Mouse (Mus musculus): ENCODE data around the gene Gm1604a.
A peak's percentile ranks its signal among the peaks of the same experiment; 100 is the strongest.
"Not testable (repeated sequence)": the region's sequence is repeated elsewhere in the genome, so short reads cannot be mapped to it uniquely, and the experiment has no call there.

Gm1604a gene

DNA sequence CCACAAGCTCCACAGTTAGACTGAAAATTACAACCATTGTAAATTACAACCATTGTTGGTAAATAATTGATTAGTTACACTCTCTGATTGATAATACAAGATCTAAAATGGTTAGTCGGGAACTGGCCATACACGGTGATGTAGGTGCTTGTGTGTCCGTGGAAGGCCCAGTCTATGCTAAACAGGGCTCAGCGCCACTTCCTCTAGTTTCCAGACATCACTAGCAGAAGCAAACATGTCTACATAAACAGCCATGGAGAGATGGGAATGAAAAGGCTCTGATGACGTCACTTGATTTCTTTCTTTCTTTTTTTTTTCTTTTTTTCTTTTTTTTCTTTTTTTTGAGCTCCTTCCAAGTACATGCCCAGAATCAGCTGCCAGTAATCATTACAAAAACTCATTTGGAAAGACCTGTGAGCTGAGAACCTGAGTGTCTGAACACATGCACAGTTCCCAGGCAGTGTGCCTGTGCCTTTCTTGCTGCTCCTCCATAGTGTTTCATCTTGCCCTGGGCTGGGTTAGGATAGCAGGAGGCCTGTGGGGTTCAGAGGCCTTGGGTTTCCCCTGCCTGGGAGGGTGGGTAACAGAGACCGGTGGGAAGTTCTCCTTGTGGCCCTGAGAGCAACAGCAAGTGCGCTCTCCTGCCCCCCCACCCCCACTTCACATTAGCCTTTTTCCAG, 44.3 kb downstream of the Gm1604a start:
- not testable (repeated sequence) for DNase-seq

DNA sequence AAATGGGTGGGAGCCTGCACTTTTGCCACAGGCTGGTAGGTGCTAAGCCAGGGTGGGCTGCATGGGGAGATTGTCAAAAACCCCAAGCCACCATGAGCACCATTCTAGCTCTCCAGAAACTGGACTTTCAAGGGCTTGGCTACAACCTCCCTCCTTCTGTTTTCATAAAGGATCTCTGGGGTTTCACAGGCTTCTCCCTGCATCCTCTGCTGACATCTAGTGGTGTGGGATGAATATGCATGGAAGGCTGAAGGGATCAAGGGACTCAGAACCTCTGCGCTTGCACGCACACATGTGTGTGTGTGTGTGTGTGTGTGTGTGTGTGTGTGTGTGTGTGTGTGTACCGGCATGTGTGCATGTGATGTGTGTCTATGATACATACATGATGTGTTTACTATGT, 49.1 kb downstream of the Gm1604a start:
- DNase-seq: not testable (repeated sequence)

DNA sequence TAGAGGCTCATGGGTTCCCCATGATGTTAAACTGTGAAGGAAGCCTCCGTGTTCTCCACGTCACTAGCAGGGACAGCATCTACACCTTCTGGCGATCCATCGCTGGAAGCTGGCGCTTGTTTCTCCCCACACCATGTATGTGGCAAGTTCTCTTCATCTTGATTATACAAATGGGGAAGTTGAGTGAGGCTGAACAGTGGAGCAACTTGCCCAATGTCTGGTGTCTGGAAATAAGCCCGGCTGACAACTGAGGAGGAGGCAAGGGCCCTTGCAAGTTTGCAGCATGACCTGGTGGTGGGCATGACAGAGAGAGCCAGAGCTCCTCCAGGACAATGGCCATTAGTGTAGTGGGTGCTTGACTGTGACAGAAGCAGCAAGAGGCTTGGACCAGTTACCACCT, 50.2 kb downstream of the Gm1604a start:
- not testable (repeated sequence) for DNase-seq

DNA sequence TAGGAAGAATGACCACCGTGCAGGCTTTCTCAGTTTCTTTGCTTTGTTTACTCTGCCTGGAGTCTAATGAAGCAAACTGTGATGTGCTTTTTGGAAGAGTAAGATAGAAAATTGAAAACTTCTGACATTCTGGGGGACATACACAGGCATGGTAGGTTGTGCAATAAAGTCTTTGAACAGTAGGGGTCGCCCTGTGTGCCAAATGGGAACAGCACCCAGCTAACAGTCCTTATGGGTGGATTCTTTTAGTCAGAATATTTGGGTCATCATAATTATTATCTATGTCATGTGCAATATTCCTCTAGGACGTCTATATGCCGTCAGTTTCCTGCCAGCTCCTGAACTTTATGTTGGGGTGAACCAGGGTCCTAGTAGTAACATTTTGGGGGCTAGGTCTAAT, 54.2 kb downstream of the Gm1604a start:
- DNase-seq: peak; percentile 38

DNA sequence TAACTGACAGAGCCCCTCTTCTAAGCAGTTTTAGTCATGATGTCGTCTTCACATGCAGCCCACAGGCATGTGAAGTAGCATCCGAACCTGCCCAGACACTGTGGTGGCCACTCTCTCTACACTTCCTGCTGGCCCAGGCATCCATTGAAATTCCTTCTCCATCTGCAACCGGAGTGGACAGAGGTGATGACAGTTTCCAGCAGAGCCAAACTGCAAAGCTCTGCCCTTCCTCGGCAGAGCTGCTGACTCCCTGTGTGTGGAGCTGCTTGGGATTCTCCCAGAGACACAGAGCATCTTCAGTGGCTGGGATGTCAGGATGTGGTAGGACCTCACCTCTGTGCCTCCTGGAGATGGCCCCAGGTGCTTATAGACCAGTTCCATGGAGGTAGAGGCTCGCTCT, 59.2 kb downstream of the Gm1604a start:
- not testable (repeated sequence) for DNase-seq

DNA sequence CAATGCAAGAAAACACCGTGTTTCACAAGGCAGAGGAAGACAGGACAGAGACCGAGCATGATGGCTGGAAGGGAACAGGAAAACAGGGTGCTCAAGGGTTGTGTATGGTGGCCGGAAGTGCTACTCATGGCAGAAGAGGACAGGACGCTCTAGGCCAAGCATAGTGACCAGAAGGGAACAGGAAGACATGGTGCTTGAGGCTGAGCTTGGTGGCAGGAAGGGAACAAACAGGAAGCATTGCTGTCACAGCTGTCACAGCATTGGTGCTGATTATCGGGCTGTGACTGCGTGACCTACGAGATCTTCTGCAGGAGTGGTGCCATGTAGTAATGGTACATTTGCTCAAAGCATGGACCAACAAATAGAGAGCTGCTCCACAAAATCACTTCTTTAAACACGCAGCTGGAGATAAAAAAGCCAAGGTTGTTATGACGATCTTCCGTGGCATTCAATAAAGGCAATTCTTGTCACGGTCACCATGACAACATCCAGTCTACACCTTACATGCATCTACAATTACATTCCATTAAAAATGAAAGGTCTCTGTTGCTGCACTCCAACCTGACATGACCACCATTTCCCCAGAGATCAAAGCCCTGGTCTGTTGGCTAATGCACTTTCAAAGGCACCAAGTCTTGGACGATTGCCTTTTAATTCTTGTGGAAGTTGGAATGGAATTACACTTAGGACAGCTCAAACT, 60.3 kb downstream of the Gm1604a start:
- DNase-seq: not testable (repeated sequence)

DNA sequence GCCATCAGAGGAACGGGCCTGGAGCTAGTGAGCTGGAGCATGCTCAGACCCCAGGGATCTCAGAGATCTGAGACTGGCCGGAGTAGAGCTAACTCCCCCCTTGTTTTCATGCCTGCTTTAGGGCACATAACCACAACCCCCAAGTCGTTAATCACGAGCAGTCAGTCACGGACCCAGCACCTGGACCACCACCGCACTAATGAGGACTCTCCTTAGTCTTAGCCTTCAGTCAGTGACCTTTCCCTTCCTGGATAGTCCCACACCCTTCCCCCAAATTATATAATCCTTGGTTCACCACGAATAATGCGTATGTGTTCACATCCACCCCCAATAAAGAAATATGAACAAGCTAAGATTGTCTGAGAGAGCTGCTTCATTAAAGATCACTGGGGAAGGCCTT, 61.5 kb downstream of the Gm1604a start:
- not testable (repeated sequence) for DNase-seq

DNA sequence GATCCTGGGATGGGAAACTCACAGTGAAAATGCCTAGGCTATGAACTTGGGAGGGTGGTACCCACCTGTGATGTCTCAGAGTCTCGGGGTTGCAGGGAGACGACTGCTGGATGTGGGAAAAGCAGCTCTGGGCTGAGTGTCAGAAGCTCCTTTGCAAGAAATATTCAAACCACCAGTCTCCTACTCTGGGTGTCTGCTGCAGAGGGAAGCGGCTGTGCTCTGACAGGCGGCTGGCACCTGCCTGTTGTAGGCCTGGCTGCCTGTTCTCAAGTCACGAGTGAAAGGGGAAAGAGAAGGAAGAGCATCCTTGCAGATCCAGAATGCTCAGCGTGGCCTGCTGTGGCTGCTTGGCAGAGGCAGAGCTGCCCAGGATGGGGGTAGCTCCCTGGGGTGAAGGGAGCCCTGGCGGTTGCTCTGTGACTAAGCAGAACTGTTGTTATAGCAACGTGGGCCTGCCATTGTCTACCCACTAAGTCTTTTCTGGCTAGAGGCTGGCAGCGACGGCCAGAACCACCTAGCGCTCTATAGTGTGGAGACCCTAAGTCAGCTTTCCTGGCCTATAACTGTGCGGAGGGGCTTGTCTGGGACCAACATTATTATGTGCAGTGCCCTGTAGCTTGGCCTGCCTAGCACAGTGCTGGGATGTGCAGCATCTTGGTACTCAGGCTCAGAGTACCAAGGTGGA, 72.6 kb downstream of the Gm1604a start:
- DNase-seq: not testable (repeated sequence)

DNA sequence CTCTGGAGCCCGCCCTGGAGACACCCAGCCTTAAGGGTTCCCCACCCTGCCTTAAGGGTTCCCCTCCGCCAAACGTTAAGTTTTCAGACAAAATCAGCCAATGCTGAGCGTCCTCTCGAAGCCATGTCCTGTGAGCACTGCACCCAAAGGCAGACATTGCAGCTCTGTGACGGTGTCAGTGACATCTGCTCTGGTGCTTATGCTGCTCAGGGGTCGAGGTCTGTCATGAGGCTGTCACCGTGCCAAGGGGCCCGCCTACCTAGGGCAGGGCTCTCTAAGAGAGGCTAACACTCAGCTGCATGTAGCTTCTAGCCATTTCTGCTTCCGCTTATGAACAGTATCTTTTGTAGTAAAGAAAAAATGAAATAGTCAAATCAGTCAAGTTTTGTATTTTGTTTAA, 73.7 kb downstream of the Gm1604a start:
- DNase-seq: not testable (repeated sequence)

DNA sequence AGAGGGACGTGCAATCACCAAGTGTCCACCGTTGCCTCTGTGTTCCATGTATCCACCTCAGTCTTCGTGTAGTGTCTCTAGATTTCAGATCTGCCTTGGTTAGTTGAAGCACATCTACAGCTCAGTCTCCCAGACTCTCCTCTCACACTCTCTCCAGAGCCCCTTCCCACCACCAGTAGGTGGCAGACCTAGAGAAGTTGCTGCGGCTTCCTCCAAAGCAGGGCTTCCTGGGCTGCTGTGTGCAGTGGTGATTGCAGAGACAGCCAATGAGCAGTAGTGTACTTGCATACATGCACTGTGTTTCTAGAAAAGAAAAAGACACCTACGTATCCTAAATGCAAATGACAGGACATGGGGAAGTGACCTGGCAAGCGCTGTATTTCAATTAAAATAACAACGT, 77.6 kb downstream of the Gm1604a start:
- DNase-seq: not testable (repeated sequence)

DNA sequence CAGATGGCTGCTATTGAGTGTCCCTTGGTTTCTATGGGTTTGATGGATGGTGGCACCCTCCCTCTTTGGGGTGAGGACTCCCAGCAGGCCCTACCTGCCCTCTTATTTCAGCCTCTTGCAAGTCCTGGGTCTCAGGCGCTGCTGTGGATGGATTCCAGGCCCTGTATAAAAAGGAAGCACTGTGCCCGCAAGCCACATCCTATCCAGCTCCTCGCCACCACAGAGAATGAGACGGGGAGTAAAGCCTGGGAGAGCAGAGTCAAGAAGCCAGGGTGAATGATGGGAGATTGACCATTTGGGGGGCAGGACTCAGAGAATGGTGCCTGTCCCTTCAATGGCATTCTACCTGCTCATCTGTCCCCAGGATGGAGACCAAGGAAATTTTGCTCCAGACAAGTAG, 86.3 kb downstream of the Gm1604a start:
- DNase-seq: not testable (repeated sequence)

DNA sequence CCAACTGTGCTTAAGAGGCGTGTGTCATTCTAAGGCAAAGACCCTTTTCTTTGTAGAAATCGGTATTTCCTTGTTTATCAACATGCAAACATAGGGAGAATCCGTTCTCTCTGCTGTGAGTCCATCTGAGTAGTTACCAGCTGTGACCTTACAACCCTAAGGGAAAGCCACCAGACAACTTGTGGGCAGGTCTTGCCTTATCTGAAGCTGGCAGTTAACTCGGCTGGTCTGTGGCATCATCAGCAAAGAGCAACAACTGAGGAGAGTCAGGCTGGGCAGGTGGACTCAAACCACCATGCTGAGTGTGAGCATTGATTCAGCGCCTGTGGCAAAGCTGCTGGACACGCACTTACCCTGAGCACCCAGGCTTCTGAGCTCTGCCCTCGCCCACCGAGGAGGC, 90.9 kb downstream of the Gm1604a start:
- not testable (repeated sequence) for DNase-seq

DNA sequence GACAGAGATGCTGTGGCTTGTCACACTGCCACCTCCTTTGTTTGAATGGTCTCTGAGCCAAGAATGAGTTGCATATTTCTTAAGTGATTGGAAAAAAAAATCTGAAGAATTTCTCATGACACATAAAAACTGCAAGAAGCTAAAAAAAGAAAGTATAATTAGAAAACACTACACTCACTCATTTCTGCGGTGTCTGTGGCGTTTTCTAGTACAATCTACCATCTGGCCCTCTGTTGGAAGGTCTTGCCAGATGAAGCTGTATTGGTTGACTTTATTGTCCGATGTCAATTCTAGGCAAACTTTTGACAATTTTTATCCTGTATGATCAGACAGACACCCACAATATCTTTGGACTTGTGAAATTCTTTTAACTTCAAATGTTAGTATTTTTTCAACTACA, 95.5 kb downstream of the Gm1604a start:
- not testable (repeated sequence) for DNase-seq

DNA sequence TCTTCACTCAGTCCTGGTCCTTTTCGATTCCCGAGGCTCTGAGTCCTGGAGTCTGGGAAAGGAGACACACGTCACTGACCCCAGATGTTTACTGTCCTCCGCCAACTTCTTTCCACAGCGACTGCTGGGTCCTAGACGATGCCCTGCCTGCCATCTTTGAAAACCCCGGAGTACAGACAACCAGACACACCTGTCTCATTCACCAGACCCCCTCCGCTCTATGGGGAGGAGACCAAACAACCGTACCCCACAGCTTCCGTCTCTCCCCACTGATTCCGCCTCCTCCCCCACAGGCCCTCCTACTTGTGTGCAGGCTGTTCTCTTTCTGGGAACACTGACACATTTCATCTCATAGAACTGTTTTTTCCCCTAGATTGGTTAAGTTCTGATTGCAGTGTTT, 97.2 kb downstream of the Gm1604a start:
- DNase-seq: not testable (repeated sequence)

DNA sequence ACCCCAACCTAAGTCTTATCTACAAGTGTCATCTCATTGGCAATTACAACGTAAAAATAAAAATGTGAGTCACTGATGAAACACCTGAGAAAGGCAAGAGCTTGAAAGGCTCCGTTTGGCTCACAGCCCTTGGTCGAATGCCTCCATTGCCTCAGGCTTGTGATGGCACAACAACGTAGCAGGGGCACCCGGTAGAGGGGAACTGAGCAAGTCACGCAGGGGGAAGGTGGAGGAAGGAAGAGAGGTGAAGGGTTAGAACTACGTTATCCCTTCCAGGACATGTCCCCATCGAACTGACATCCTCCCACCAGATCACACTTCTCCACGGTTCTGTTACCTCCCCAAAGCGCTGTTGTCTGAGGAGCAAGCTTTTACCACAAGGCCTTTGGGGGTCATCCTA, 101.1 kb downstream of the Gm1604a start:
- not testable (repeated sequence) for DNase-seq

DNA sequence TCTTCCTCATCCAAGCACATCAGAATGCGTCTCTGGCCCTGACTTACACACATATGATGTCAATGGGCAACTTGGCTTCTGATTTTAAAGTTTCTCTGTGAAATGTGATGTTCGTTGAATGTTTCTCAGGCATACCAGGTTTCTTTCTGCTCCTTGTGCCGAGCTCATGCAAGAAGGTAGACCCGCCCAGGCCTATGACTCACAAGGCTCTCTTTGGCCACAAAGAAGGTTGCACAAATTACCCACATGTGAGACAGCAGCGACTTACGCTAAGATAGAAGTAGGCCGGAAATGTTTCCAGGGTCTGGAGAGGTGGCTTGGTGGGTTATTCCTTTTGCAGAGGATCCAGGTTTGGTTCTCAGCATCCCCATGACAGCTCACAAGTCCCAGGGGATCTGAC, 108.6 kb downstream of the Gm1604a start:
- not testable (repeated sequence) for DNase-seq

DNA sequence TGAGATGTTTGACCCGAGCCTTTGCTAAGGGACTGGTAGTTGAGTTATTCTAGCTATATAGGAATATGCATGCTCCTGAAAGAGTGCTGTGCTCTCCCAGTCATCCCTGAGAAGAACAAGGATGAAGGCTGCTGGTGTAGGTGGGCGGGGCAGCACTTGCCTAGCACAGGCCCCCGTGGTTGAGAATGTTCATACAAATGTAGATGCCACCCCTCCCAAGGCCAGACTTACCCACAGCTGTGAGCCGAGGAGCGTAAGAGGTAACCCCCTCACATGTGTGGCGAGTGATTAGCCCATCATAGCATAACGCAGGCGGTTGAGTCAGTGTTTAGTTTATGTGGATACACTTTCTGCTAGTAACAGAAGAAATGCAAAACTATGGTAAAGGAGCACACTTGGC, 109.9 kb downstream of the Gm1604a start:
- not testable (repeated sequence) for DNase-seq

Data from right cerebral cortex, postnatal 25 days (tissue).